Mouse (Mus musculus) embryonic facial prominence, embryonic 14.5 days (tissue): ENCODE data around the gene Tbc1d10c. TPM values are rescaled to one million over a fixed set of nuclear protein-coding genes. Genes with fewer than 3 reads are reported as not detected.

Experiments
- ATAC-seq: fragments of 200-750 bp; cut with Nextera tagmentation; 2 replicates; pipeline ENCODE4 v1.8.0; 2017; ENCODE audit warnings: low read depth, moderate number of reproducible peaks, moderate TSS enrichment
- DNase-seq: peaks from one replicate; pipeline ENCODE4 v3.0.0-alpha.2; 2015; ENCODE audit warnings: low spot score
- H3K27ac ChIP-seq: fragments of 300-500 bp; sonication (generic); replicated peaks from 2 replicates; pipeline ENCODE4 v1.5.1; 2014; ENCODE audit warnings: low read depth, mild to moderate bottlenecking, low read length, moderate library complexity
- H3K27me3 ChIP-seq: fragments of 300-500 bp; sonication (generic); replicated peaks from 2 replicates; pipeline ENCODE4 v1.6.1; 2014; ENCODE audit warnings: low read length; ENCODE audit not compliant: control insufficient read depth, insufficient read depth
- H3K36me3 ChIP-seq: fragments of 300-500 bp; sonication (generic); 2 replicates; pipeline ENCODE4 v1.6.1; 2014; ENCODE audit warnings: low read length, mixed read lengths; ENCODE audit not compliant: control insufficient read depth, insufficient read depth
- H3K4me1 ChIP-seq: fragments of 300-500 bp; sonication (generic); 2 replicates; pipeline ENCODE4 v1.6.1; 2014; ENCODE audit warnings: antibody characterized with exemption, low read length; ENCODE audit not compliant: control insufficient read depth, insufficient read depth
- H3K4me2 ChIP-seq: fragments of 300-500 bp; sonication (generic); 2 replicates; pipeline ENCODE4 v1.6.1; 2014; ENCODE audit warnings: low read depth, mild to moderate bottlenecking, low read length, moderate library complexity, mixed read lengths
- H3K4me3 ChIP-seq: fragments of 300-500 bp; sonication (generic); 2 replicates; pipeline ENCODE4 v1.5.1; 2014; ENCODE audit warnings: low read depth, mild to moderate bottlenecking, low read length
- H3K9ac ChIP-seq: fragments of 300-500 bp; sonication (generic); 2 replicates; pipeline ENCODE4 v1.6.1; 2014; ENCODE audit warnings: low read depth, mild to moderate bottlenecking, low read length, moderate library complexity, mixed read lengths
- H3K9me3 ChIP-seq: fragments of 300-500 bp; sonication (generic); 2 replicates; pipeline ENCODE4 v1.6.1; 2016; ENCODE audit warnings: low read length; ENCODE audit not compliant: control insufficient read depth
- WGBS: fragments of 180-500 bp; shearing (Covaris S2); extraction: QIAGEN DNeasy Blood & Tissue Kit; methylation state at CpG from one replicate; pipeline ENCODE4 v1.1.7; 2014; 5-methylcytosine and 5-hydroxymethylcytosine counted together
- polyA plus RNA-seq: library from polyadenylated mRNA; unstranded; fragments of >200 nt; fragmentation: Nextera tagmentation; extraction: Ambion mirVana; gene quantifications from 2 replicates; pipeline ENCODE4 v1.2.1, GENCODE M21; 2014

Tbc1d10c gene
- polyA plus RNA-seq, 1 experiment from 2014 or later = 3.6 TPM

GRCm38 (mm10) chr19:4147782-4148490 lies 43.1 kb downstream of the Tbc1d10c start:
- WGBS = 32% methylated on average over 9 of the region's 9 CpGs
- no peaks in the 10 kb centered on the region for H3K27me3 ChIP-seq
- H3K36me3 ChIP-seq = peaks cover 28% of the 10 kb centered on the region
- peaks cover 11% of the 10 kb centered on the region; the same call in 1 of the 2 replicates for H3K4me1 ChIP-seq
- no peak for ATAC-seq
- H3K27ac ChIP-seq = peak overlapping the region; percentile 44; the same call in 1 of the 2 replicates
- H3K4me3 ChIP-seq = peak overlapping the region; percentile 87
- H3K4me2 ChIP-seq = peak overlapping the region; percentile 75
- no peak for DNase-seq
- peak overlapping the region; percentile 90 for H3K9ac ChIP-seq
- no peaks in the 10 kb centered on the region for H3K9me3 ChIP-seq

GRCm38 (mm10) chr19:4147022-4147405 lies 44.1 kb downstream of the Tbc1d10c start:
- 49% methylated on average over 3 of the region's 3 CpGs for WGBS
- no peak overlapping the region for H3K27ac ChIP-seq
- no peaks in the 10 kb centered on the region for H3K27me3 ChIP-seq
- H3K36me3 ChIP-seq = peaks cover 19% of the 10 kb centered on the region
- DNase-seq (no peak), ATAC-seq (no peak)
- no peak overlapping the region for H3K9ac ChIP-seq
- no peak overlapping the region for H3K4me2 ChIP-seq
- H3K4me3 ChIP-seq = no peak overlapping the region
- peaks cover 11% of the 10 kb centered on the region; the same call in 1 of the 2 replicates for H3K4me1 ChIP-seq
- no peaks in the 10 kb centered on the region for H3K9me3 ChIP-seq

DNA sequence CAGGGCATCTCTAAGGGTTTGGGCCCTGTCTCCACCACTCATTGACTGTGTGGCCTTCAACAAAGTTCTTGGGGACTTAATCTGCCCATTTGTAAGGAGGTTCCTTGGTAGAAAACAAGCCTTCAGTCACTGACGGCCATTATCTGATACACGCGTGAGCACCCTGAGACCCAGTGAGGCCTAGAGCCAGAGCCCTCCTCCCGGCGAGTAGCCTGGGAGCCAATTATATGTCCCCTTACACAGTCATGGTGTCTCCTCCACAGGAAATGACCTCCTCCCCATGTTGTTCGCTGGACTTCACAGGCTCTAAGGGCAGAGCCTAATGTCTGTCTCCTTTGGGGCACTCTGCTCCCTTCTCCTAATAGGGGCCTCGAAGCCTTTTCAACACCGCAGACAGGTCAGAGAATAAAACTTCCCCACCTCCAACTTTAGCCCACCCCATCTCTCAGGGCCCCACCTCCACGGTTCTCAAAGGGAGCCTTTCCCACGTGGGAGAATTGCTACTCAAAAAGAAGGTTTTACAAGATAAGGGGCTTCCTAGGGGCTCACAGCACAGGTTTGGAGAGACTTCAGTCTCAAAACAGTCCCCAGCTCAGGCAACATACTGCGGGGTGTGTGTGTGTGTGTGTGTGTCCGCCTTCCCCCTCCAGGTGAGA lies 44.6 kb downstream of the Tbc1d10c start:
- no peak for ATAC-seq
- WGBS = 59% methylated on average over 12 of the region's 12 CpGs
- no peak for DNase-seq
- Histone ChIP-seq H3K9ac (no peak overlapping the region), H3K27ac (no peak overlapping the region), H3K36me3 (peaks cover 17% of the 10 kb centered on the region), H3K27me3 (no peaks in the 10 kb centered on the region), H3K4me2 (no peak overlapping the region), H3K4me1 (peaks cover 11% of the 10 kb centered on the region; the same call in 1 of the 2 replicates), H3K4me3 (no peak overlapping the region), H3K9me3 (no peaks in the 10 kb centered on the region)

GRCm38 (mm10) chr19:4145936-4146335 lies 45.1 kb downstream of the Tbc1d10c start:
- 90% methylated on average over 5 of the region's 5 CpGs for WGBS
- H3K9ac ChIP-seq = no peak overlapping the region
- no peak overlapping the region for H3K4me2 ChIP-seq
- no peak overlapping the region for H3K27ac ChIP-seq
- H3K4me3 ChIP-seq = no peak overlapping the region
- H3K36me3 ChIP-seq = peaks cover 12% of the 10 kb centered on the region
- peaks cover 11% of the 10 kb centered on the region; the same call in 1 of the 2 replicates for H3K4me1 ChIP-seq
- no peaks in the 10 kb centered on the region for H3K9me3 ChIP-seq
- no peak for DNase-seq
- ATAC-seq = no peak
- H3K27me3 ChIP-seq = no peaks in the 10 kb centered on the region

- DNase-seq = no peak
- H3K4me1 ChIP-seq = peaks cover 11% of the 10 kb centered on the region; the same call in 1 of the 2 replicates
- no peak overlapping the region for H3K27ac ChIP-seq
- H3K4me3 ChIP-seq = no peak overlapping the region
- ATAC-seq = no peak
- H3K9me3 ChIP-seq = no peaks in the 10 kb centered on the region
- no peaks in the 10 kb centered on the region for H3K27me3 ChIP-seq
- H3K4me2 ChIP-seq = no peak overlapping the region
- peaks cover under 1% of the 10 kb centered on the region; the same call in 1 of the 2 replicates for H3K36me3 ChIP-seq
- 72% methylated on average over 16 of the region's 16 CpGs for WGBS
- no peak overlapping the region for H3K9ac ChIP-seq
Observed at GRCm38 (mm10) chr19:4144550-4145498, 46.3 kb downstream of the Tbc1d10c start.

DNA sequence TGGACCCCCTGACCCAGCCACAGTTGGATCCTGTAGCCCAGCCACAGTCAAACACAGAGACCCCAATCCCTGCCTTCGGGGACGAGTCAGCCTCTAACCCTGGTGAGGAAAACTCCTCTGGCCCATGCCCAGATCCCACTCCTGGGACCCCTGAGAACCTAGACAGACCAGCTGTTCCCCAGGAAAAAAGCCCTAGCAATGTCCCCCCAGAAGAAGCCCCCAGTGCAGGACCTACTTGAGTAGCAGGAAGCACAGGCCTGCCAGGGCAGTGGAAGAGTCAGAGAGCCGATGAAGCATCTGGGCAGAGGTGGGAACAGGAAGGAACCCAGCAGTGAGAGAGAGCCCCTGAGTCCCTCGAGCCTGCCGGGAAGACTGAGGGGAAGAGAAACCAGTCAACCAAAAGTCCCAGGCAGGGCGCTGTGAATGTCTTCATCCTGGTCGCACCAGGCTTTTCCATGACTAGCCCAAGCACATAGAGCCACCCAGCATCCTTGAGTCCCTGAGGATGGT lies 47.3 kb downstream of the Tbc1d10c start, which contains the start of gene Cabp4:
TSS of gene Cabp4 (minus strand) at position 275 of the 510 bp plus-strand sequence.
- Histone ChIP-seq H3K4me3 (no peak within 1 kb of the TSS), H3K9ac (no peak within 1 kb of the TSS)
- no peak for DNase-seq

GRCm38 (mm10) chr19:4142416-4143173 lies 48.5 kb downstream of the Tbc1d10c start:
- no peak overlapping the region for H3K4me2 ChIP-seq
- H3K27me3 ChIP-seq = no peaks in the 10 kb centered on the region
- WGBS = 89% methylated on average over 18 of the region's 18 CpGs
- ATAC-seq = no peak
- H3K4me3 ChIP-seq = no peak overlapping the region
- no peaks in the 10 kb centered on the region for H3K9me3 ChIP-seq
- H3K4me1 ChIP-seq = no peaks in the 10 kb centered on the region
- H3K9ac ChIP-seq = no peak overlapping the region
- no peak overlapping the region for H3K27ac ChIP-seq
- H3K36me3 ChIP-seq = no peaks in the 10 kb centered on the region
- no peak for DNase-seq

More for the DNA sequence above, 47.3 kb downstream of the Tbc1d10c start, which contains the start of gene Cabp4:
- Histone ChIP-seq H3K4me1 (peaks cover 5% of the 10 kb centered on the region; the same call in 1 of the 2 replicates), H3K36me3 (no peaks in the 10 kb centered on the region), H3K27me3 (no peaks in the 10 kb centered on the region), H3K9me3 (no peaks in the 10 kb centered on the region), H3K27ac (no peak within 1 kb of the TSS), H3K4me2 (no peak within 1 kb of the TSS)
- 88% methylated on average over 7 of the region's 7 CpGs for WGBS
- no peak for ATAC-seq
